Mouse (Mus musculus) layer of hippocampus, adult 11-12 months (tissue): ENCODE measurements around the gene Pms2.
A peak's percentile ranks its signal among the peaks of the same experiment; 100 is the strongest.

Source experiments
- DNase-seq: peaks from one replicate; pipeline ENCODE4 v3.0.0; 2022; ENCODE audit warnings: low spot score

The Pms2 gene

DNA sequence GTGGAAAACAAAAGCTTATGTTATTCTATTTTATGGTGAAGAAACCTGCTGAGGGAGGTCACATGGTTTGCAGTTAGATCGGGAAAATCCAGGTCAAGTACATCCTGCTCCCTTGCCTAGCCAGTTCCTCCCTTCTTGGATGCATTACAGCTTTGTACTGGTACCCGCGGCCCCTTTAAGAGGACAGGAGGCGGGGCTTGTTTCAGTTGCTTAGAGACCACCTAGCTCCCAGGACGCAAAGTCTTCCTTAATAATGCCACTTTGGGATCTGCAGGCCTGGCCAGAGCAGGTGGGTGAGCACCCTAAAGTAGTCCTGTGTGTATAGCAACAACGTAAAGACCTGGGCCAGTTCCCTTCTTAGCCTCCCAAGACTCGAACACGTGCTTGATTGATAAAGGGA, 23.1 kb downstream of the Pms2 start, which contains the start of gene Rsph10b:
Gene Rsph10b, plus strand, starts transcription at position 205 of the 400 bp plus-strand sequence.
- peak; percentile 34 for DNase-seq

DNA sequence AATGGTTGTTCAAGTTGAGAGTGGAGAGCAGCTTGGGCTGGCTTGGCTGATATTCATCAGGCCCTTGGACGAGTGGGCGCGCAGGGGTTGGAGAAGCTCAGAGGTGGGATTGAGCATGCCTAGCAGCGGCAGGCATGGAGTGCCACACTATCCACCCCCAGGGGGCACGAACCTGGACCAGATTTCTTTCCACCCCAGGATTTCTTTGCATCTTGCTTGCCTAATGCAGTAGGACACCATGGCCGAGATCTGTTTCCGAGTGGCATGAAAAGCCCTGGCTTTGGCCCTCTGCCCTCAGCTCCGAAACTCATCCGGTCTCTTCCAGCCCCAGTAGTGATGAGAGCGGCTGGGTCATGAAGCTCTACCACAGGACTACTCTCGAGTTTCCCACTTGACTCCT, 23.6 kb downstream of the Pms2 start:
- no peak for DNase-seq

DNA sequence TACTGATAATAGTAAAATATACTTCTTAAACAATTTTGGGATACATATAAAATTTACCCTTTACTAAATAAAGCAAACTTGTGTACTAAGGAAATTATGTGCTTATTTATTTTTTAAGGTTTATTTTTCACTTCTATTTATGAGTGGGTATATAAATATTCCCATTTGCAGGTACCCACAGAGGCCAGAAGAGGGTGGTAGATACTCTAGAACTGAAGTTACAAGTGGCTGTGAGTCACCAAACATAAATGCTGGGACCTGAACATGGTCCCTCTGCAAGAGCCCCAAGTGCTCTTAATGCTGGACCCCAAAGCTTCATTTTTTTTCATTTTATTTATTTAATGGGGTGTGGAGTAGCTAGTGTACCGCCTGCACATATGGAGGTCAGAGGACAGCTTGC, 24.1 kb downstream of the Pms2 start:
- DNase-seq: no peak

DNA sequence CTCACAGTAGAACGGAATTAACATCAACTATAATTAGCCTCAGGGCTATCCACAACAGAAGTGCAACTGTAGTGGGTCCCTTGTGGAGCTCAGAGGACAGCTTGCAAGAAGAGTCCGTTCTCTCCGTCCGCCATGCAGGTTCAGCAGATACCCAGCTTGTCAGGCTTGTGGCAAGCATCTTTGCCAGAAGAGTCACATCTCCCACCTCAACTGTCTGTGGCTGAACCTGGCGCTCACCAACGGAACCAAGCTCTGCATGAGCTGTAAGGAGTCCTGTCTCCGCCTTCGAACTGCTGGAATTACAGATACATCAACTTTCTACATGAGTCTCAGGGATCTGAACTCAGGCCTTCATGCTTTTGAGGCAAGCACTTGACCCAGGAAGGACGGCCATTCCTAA, 26.4 kb downstream of the Pms2 start:
- no peak for DNase-seq

DNA sequence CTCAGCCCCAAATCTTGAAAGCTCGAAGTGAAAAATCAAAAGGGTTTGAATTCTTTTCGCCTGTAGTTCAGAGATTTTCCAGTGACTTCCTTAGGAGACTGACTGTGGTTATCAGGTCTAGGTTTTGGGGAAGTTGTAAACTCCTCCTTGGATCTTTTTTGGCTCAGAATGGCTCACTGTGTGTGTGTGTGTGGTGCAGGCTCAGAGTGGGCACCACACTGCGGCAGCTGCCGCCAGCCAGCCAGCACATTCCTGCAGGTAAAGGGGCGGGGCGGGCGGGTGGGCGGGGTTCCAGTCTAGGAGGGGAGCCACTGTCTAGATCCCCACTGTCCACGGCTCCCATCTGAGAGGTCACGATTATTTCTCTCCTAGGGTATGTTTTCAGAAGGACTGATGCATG, 31.8 kb downstream of the Pms2 start:
- DNase-seq: no peak

- peak; percentile 85 for DNase-seq
Measured at GRCm38 (mm10) chr5:143943231-143944125, 33.7 kb downstream of the Pms2 start.

- DNase-seq: no peak
Measured at GRCm38 (mm10) chr5:143948361-143948760, 38.6 kb downstream of the Pms2 start.

GRCm38 (mm10) chr5:143950016-143950415, 40.3 kb downstream of the Pms2 start:
- DNase-seq: no peak

DNA sequence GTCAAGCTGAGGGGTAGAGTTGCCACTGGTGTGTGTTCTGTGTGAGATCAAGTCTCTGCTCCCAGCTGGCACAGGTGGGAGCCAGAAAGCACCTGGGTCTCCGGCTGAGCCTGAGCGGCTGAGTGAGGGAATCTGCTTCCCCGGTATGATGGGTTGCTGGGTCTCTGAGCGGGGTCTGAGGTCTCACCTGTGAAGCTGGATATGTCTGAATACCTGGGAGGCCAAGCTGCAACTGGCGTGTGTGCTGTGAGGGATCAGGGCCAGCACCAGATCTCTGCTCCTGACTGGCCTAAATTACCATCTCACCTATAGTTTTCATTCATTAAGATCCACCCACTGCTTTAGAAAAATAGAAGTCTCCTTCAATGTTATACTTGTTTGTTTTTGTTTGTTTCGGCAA, 47.3 kb downstream of the Pms2 start:
- DNase-seq: no peak

DNA sequence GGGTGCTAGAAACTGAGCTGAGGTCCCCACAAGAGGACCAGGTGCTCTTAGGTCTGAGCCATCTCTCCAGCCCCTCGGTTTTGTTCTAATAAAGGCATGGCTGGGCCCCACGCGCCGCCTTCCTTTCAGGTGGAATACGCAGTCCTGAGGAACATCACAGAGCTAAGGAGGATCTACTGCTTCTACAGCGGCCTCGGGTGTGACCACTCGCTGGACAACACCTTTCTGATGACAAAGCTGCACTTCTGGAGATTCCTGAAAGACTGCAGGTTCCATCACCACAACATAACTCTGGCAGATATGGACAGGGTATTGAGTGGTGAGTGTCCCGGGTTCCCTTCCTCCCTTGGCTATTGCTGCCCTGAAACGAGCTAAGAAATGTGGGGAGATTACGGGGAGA, 49.8 kb downstream of the Pms2 start:
- DNase-seq: no peak

- no peak for DNase-seq
Measured at GRCm38 (mm10) chr5:143961176-143961575, 51.4 kb downstream of the Pms2 start.

DNA sequence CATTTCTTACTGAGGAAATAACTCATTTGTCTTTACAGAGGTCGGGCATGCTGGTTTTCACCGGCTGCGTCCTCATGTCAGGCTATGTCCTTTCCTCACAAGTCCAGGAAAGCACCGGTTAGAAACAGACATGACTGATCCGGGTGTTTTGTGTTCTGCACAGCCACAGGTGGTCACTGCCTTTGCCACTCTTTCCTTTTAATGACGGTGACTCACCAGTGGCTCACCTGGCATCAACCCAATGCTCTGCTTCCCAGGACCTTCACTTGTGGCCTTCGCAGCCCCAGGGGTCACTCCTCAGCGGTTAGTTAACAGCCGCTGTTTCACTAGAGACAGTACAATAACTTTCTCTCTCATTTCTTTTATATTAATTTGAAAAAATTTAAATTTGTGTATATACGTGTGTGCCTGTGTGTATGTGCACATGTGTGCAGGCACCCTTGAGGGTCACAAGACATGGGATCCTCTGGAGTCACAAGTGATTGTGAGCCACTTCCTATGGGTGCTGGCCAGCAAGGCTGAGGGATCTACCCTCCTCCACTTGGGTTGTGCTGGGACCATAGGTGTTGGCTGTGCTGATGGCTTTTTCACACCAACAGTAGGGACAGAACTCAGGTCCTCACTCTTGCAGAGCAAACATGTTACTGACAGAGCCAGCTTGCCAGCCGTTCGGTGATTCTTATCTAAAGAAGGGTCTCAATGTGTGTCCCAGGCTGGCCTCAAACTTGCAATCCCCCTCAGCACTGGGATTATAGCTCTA, 56.0 kb downstream of the Pms2 start:
- no peak for DNase-seq

GRCm38 (mm10) chr5:143966671-143967070, 56.9 kb downstream of the Pms2 start:
- no peak for DNase-seq

- no peak for DNase-seq
Measured at GRCm38 (mm10) chr5:143972628-143973027, 62.9 kb downstream of the Pms2 start.

DNA sequence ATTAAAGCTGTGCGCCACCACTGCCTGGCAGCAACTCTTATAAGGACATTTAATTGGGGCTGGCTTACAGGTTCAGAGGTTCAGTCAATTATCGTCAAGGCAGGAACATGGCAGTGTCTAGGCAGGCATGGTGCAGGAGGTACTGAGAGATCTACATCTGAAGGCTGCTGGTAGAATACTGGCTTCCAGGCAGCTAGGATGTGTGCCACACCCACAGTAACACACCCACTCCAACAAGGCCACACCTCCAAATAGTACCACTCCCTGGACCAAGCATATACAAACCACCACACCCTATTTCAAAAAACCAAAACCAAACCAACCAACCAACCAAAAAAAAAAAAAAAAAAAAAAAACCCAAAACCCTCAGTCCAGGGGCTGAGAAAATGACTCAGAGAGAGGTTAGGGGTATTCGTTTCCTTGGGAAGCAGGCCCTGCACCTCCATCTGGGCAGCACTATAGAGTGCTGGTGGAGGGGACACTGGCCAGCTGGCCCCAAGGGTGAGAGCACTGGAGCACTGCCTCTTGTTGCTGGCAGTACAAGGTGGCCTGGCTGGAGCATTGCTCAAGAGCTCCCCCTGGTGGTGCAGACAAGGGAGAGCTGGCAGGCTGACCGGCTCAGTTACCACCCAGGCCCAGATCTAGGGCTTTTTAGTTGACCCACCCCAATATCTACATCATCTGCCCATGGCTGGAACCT, 65.3 kb downstream of the Pms2 start:
- peak; percentile 63 for DNase-seq

DNA sequence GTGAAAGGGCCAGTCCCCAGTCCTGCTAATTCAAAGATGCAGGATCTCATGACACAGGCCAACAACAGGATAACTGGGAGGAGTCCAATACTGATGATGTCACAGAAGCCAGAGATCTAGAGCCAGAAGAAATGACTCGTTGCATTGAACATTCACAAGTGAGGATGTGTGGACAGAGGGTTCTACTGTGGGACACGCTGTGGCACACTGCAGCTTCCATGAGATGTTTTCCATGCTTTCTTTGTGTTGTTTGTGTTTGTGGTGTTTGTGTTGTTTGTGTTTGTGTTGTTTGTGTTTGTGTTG, 65.8 kb downstream of the Pms2 start:
- no peak for DNase-seq

- no peak for DNase-seq
Measured at GRCm38 (mm10) chr5:143976232-143976631, 66.5 kb downstream of the Pms2 start.

GRCm38 (mm10) chr5:143976726-143977431, 67.1 kb downstream of the Pms2 start:
- no peak for DNase-seq

DNA sequence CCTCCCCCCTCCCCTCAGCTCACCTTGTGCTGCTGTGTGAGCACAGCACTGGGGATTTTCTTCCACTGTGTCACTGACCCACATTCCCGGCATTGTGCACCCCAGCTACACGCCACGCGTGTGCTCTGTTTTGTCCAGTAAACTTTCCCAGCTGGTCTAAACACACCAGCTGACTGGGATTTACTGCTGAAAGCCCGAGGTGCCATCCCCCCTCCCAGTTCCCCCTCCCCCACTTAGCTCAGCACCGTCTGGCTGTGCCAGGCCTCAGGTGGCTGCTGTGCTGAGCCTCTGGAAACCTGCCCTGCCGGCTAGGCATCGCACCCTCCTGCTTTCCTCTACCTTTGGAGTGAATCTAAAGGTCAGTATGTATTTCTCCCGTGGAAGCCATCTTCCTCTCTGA, 71.1 kb downstream of the Pms2 start:
- DNase-seq: no peak

DNA sequence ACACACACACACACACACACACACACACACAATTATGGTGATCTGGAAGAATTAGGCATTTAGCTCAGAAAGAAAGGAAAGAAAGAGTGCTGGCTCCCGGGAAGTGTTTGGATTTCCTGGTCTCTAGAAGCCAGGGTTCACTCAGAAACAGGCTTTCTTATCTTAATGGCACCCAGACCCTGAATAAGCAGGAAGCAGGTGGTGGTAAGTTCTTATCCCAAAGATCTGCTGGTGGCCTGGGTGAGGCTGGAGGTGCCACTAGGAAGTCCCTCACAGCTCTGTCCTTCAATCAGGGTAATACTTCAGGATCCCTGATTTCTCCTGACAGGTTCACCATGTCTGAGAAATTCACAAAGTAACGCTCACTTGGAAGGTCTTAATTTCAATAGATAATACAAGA, 72.6 kb downstream of the Pms2 start:
- no peak for DNase-seq
